Mouse (Mus musculus) forebrain, embryonic 11.5 days (tissue): ENCODE data around the gene Alk. TPM values are rescaled to one million over a fixed set of nuclear protein-coding genes. Genes with fewer than 3 reads are reported as not detected.
"Not testable (repeated sequence)": the region's sequence is repeated elsewhere in the genome, so short reads cannot be mapped to it uniquely, and the experiment has no call there.

ENCODE experiments used
- ATAC-seq: fragments of 200-750 bp; cut with Nextera tagmentation; replicated peaks from 2 replicates; pipeline ENCODE4 v1.8.0; 2017; ENCODE audit warnings: moderate TSS enrichment; ENCODE audit not compliant: low FRiP score
- DNase-seq: peaks from one replicate; pipeline ENCODE4 v3.0.0-alpha.2; 2017; ENCODE audit warnings: low spot score
- H3K27ac ChIP-seq: fragments of 300-500 bp; sonication (generic); 2 replicates; pipeline ENCODE4 v1.5.1; 2014; ENCODE audit warnings: low read depth, low read length
- H3K27me3 ChIP-seq: fragments of 300-500 bp; sonication (generic); 2 replicates; pipeline ENCODE4 v1.6.1; 2014; ENCODE audit warnings: mild to moderate bottlenecking, low read length, mixed read lengths; ENCODE audit not compliant: control insufficient read depth, insufficient read depth
- H3K36me3 ChIP-seq: fragments of 300-500 bp; sonication (generic); 2 replicates; pipeline ENCODE4 v1.6.1; 2014; ENCODE audit warnings: mild to moderate bottlenecking, low read length, moderate library complexity, mixed read lengths; ENCODE audit not compliant: control insufficient read depth, insufficient read depth
- H3K4me1 ChIP-seq: fragments of 300-500 bp; sonication (generic); replicated peaks from 2 replicates; pipeline ENCODE4 v1.6.1; 2014; ENCODE audit warnings: low read length, mixed read lengths; ENCODE audit not compliant: control insufficient read depth, insufficient read depth
- H3K4me2 ChIP-seq: fragments of 300-500 bp; sonication (generic); 2 replicates; pipeline ENCODE4 v1.6.1; 2014; ENCODE audit warnings: low read depth, mild to moderate bottlenecking, low read length, moderate library complexity, mixed read lengths; ENCODE audit not compliant: severe bottlenecking
- H3K4me3 ChIP-seq: fragments of 300-500 bp; sonication (generic); 2 replicates; pipeline ENCODE4 v1.5.1; 2014; ENCODE audit warnings: low read depth, low read length
- H3K9ac ChIP-seq: fragments of 300-500 bp; sonication (generic); 2 replicates; pipeline ENCODE4 v1.6.1; 2014; ENCODE audit warnings: low read length
- H3K9me3 ChIP-seq: fragments of 300-500 bp; sonication (generic); 2 replicates; pipeline ENCODE4 v1.6.1; 2016; ENCODE audit warnings: low read length, mixed read lengths; ENCODE audit not compliant: control insufficient read depth
- WGBS: fragments of 180-500 bp; shearing (Covaris S2); extraction: QIAGEN DNeasy Blood & Tissue Kit; methylation state at CpG from one replicate; pipeline ENCODE4 v1.1.7; 2014; 5-methylcytosine and 5-hydroxymethylcytosine counted together
- polyA plus RNA-seq: library from polyadenylated mRNA; unstranded; fragments of >200 nt; fragmentation: Nextera tagmentation; extraction: Ambion mirVana; gene quantifications from 2 replicates; pipeline ENCODE4 v1.2.1, GENCODE M21; 2014

Alk gene
- polyA plus RNA-seq, 1 experiment from 2014 or later = 0.15 TPM

DNA sequence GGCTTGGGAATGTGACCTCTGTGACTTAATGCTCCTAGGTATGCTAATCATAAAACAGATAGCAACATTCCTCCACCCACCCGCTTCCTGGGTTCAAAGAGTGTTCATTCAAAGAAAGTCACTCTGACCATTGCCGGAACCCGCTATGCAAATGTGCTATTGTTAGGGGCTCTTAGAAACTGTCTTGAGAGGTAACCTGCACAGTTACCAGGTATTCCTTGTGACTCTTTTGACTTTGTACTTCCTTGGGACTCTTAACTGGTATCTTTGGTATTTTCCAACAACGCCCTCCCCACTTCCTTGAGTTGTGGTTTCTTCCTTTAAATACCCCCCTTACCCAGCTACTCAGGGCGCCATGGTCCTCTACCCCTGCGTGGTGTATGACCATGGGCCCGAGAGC, 125.2 kb downstream of the Alk start:
- not testable (repeated sequence) for H3K27me3 ChIP-seq, H3K9me3 ChIP-seq, ATAC-seq, DNase-seq, H3K4me3 ChIP-seq, H3K4me2 ChIP-seq, H3K27ac ChIP-seq, H3K36me3 ChIP-seq, H3K9ac ChIP-seq, H3K4me1 ChIP-seq
- 92% methylated on average over 7 of the region's 7 CpGs for WGBS

DNA sequence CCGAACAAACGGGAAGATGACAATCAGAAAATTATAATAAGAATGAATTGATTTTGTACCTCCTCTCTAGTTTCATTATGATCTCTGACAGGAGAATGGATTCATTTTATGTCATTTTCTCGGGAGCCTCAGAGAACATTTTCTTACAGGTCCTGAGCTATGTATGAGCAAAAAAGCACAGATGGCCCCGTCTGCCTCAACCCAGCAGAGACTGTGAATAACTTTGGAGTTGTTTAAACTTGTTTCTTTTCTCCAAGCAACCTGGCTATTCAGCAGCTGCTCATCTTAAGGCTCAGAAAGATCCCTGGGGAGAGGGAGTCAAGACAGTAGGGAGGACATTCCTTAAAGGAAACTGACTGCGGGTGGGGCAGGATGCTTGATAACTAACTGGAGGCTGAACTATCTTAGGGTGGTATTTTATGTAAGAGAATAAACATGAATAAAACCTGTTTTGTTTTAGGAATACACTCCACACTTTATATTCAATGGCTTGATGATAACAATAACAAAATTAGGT, 126.5 kb downstream of the Alk start:
- H3K27me3 ChIP-seq = no peaks in the 10 kb centered on the region
- H3K4me2 ChIP-seq = no peak overlapping the region
- H3K4me1 ChIP-seq = peaks cover 2% of the 10 kb centered on the region; the same call in 1 of the 2 replicates
- H3K36me3 ChIP-seq = no peaks in the 10 kb centered on the region
- ATAC-seq = no peak
- WGBS = 62% methylated on average over 5 of the region's 5 CpGs
- H3K9ac ChIP-seq = no peak overlapping the region
- DNase-seq = no peak
- H3K9me3 ChIP-seq = no peaks in the 10 kb centered on the region
- H3K27ac ChIP-seq = no peak overlapping the region
- no peak overlapping the region for H3K4me3 ChIP-seq

DNA sequence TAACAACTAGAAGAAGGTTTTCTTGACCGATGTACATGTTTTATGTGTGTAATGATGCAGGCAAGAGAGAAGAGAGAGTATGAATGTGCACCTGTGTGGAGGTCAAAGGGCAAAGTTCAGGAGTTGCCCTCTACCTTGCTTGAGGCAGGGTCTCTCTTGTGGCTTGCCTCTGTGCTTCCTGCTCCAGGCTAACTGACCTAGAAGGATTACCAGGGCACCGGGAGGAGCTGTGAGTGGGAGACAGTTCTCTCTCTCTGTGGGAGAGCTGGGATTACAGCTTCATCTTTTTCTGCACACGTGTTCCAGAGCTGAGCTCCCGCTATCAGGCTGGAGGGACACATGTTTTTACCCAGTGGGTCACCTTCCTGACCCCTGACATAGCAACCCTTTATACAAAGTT, 127.5 kb downstream of the Alk start:
- no peak for ATAC-seq
- Histone ChIP-seq H3K36me3 (no peaks in the 10 kb centered on the region), H3K9ac (no peak overlapping the region), H3K4me1 (peaks cover 2% of the 10 kb centered on the region; the same call in 1 of the 2 replicates), H3K9me3 (no peaks in the 10 kb centered on the region), H3K27me3 (no peaks in the 10 kb centered on the region), H3K4me3 (no peak overlapping the region), H3K27ac (no peak overlapping the region), H3K4me2 (no peak overlapping the region)
- 50% methylated on average over 4 of the region's 4 CpGs for WGBS
- no peak for DNase-seq

DNA sequence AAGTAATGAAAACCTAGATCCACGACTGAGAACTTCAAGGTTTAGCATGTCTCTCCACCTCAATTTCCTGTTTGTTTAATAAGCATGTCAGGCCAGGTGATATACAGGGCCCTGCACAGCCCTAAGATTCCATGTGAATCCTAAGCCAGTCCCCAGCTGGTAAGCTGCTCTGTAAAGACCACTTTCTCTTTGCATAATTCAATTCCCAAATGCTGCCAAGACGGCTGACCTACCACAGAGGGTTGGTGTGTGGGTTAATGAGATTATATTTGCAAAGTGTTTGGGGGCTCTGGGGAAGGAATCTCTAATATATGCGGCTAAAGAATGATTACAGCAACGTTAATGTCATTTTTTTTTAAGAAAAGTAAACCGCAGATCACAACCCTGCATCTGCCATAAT, 130.3 kb downstream of the Alk start:
- ATAC-seq (no peak), DNase-seq (no peak)

DNA sequence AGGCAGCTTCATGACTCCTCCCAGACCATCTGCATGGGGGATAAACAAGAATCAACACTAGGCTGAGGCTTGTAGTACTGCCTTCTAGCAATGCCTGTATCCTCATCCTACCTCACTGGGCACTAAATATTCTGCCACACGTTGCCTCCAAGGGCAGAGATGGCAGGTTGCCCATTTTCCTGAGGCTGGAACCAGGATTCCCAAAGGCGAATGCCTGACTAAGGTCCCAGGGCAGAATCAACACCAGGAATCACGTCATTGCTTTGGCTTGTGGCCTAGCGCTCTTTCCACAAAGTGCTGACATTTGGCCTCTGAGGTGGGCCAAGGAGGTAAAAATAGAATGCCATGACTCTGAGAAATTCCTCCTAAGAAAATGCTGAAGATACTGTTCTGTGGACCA, 155.9 kb downstream of the Alk start:
- Histone ChIP-seq H3K27me3 (no peaks in the 10 kb centered on the region), H3K36me3 (no peaks in the 10 kb centered on the region), H3K9me3 (no peaks in the 10 kb centered on the region), H3K4me2 (no peak overlapping the region), H3K9ac (no peak overlapping the region), H3K4me1 (no peaks in the 10 kb centered on the region), H3K27ac (no peak overlapping the region), H3K4me3 (no peak overlapping the region)
- DNase-seq (no peak), ATAC-seq (no peak)
- WGBS = 78% methylated on average over 4 of the region's 4 CpGs

More for the DNA sequence above, 130.3 kb downstream of the Alk start:
- no peak overlapping the region for H3K27ac ChIP-seq
- WGBS = 72% methylated on average over 5 of the region's 5 CpGs
- no peaks in the 10 kb centered on the region for H3K36me3 ChIP-seq
- H3K27me3 ChIP-seq = no peaks in the 10 kb centered on the region
- H3K9ac ChIP-seq = no peak overlapping the region
- H3K4me3 ChIP-seq = no peak overlapping the region
- no peak overlapping the region for H3K4me2 ChIP-seq
- peaks cover 2% of the 10 kb centered on the region; the same call in 1 of the 2 replicates for H3K4me1 ChIP-seq
- no peaks in the 10 kb centered on the region for H3K9me3 ChIP-seq

DNA sequence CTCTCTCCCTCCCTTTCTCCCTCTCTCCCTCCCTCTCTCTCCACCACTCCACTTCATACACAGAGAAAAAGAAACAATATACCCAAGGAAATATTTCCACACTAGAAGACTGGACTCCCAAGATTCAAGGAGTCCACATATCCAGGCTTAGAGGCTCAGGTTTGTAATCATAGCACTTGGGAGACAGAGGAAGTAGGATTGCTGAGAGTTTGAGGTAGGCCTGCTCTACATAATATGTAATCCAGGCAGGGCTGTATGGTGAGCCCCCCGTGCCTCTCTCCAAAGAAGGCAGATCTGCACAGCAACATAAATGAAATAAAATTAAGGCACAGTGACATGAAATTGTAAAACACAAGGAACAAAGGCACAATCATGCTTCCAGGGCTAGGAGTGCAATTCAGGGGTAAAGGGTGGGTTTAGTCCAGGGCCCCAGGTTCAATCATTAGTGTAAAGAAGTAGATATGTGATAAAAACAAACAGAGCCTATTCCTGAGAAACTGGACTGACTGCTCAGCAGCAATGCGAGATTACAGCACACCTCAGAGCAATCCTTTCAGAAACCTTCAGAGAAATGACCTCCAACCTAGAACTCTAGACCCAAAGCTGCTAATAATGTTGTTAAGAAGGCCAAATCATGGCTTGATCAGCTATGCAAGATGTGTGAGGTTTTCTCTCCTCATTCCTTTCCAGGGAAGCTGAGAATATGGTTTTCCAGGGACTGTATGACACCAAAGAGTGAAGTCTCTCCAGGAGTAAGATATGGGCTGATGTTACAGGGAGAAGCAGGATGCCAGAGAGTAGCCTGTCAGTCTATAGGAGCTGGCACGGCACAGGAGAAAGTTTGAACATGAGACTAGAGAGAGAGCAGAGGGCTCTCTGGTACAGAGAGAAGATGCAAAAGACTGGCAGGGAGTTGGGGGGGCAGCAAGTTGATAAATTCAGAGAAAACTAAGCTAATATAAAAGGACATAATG, 158.9 kb downstream of the Alk start:
- Histone ChIP-seq H3K9ac (no peak overlapping the region), H3K4me1 (no peaks in the 10 kb centered on the region), H3K4me3 (no peak overlapping the region), H3K36me3 (no peaks in the 10 kb centered on the region), H3K27me3 (no peaks in the 10 kb centered on the region), H3K9me3 (no peaks in the 10 kb centered on the region), H3K27ac (no peak overlapping the region), H3K4me2 (no peak overlapping the region)
- 79% methylated on average over 3 of the region's 3 CpGs for WGBS
- no peak for ATAC-seq
- DNase-seq = no peak

DNA sequence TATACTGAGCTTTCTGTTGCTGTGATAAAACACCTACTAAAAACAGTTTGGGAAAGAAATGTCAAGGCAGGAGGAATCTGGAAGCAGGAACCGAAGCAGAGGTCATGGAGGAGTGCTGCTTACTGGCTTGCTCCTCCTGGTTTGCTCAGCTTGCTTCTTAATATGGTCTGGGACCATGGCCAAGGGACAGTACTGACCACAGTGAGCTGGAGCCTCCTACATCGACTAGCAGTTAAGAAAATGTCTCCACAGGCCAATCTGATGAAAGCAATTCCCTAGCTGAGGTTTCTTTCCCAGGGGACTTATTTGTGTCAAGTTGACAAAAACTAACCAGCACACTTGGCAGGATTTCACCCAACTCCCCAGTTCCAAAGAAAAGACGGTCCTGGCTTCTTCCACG, 187.0 kb downstream of the Alk start:
- no peaks in the 10 kb centered on the region for H3K4me1 ChIP-seq
- no peak overlapping the region for H3K4me3 ChIP-seq
- no peak for DNase-seq
- no peaks in the 10 kb centered on the region for H3K9me3 ChIP-seq
- H3K9ac ChIP-seq = no peak overlapping the region
- H3K27me3 ChIP-seq = no peaks in the 10 kb centered on the region
- H3K4me2 ChIP-seq = no peak overlapping the region
- no peak for ATAC-seq
- 88% methylated on average over 4 of the region's 4 CpGs for WGBS
- H3K27ac ChIP-seq = no peak overlapping the region
- no peaks in the 10 kb centered on the region for H3K36me3 ChIP-seq

DNA sequence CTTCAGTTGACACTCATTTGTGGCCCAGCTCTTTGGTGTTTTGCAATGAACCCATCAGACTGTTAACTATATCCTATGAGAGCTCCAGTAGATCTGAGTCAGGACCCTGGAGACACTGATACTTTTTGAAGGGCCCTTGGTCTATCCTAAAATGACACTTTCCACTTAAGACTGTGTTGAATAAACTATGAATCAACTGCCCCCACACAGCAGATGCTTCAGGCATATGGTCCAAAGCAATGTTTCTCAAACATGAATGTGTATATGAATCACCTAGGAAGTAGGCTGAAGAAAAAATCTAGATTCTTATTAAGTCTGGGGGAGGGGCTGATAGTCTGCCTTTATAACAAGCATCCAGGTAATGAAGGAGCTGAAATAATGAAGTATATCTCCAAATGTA, 189.8 kb downstream of the Alk start:
- Histone ChIP-seq H3K27me3 (no peaks in the 10 kb centered on the region), H3K4me1 (no peaks in the 10 kb centered on the region), H3K36me3 (no peaks in the 10 kb centered on the region), H3K27ac (no peak overlapping the region), H3K4me3 (no peak overlapping the region), H3K4me2 (no peak overlapping the region), H3K9ac (no peak overlapping the region), H3K9me3 (no peaks in the 10 kb centered on the region)
- no peak for ATAC-seq
- DNase-seq = no peak

DNA sequence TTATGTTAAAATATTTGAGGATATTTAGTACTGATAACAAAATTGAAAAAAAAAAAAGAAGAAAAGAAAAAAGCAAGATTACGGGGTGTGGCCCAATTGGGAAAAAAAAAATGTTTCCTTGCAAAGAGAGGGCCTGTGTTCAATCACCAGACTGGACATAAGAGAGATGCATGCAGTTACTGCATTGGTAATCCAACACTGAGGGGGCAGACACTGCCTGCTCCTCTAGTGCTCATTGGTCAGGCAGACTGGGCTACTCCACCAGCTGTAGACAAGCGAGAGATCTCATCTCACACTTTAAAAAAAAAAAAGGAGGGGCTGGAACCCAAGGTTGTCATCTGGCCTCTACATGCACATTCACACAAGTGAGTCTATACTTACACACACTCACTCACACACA, 199.6 kb downstream of the Alk start:
- Histone ChIP-seq H3K27me3 (no peaks in the 10 kb centered on the region), H3K4me3 (no peak overlapping the region), H3K36me3 (no peaks in the 10 kb centered on the region), H3K9ac (no peak overlapping the region), H3K4me1 (no peaks in the 10 kb centered on the region), H3K9me3 (no peaks in the 10 kb centered on the region), H3K27ac (no peak overlapping the region), H3K4me2 (no peak overlapping the region)
- ATAC-seq = no peak
- 72% methylated on average over 2 of the region's 2 CpGs for WGBS
- DNase-seq = no peak
